Mouse (Mus musculus) C2C12 (cell line): ENCODE results near the gene Ccdc189.

ENCODE experiments used
- CEBPB ChIP-seq: IDR thresholded peaks from one replicate; pipeline ENCODE4 v1.6.1; 2011; ENCODE audit warnings: low read depth, mild to moderate bottlenecking, control low read depth, moderate library complexity
- CTCF ChIP-seq: IDR thresholded peaks from one replicate; pipeline ENCODE4 v1.5.1; 2011; ENCODE audit not compliant: control insufficient read depth, insufficient read depth, insufficient read length
- MAX ChIP-seq: IDR thresholded peaks from one replicate; pipeline ENCODE4 v1.6.1; 2011; ENCODE audit warnings: mild to moderate bottlenecking, control low read depth
- MYOG ChIP-seq: IDR thresholded peaks from one replicate; pipeline ENCODE4 v1.6.1; 2011; ENCODE audit not compliant: control insufficient read depth, insufficient read length; ENCODE audit errors: extremely low read depth
- USF1 ChIP-seq: IDR thresholded peaks from one replicate; pipeline ENCODE4 v1.6.1; 2011; ENCODE audit warnings: low read depth, mild to moderate bottlenecking, control low read depth, moderate library complexity

GRCm38 (mm10) chr7:127631416-127631815 is 43.0 kb upstream of the Ccdc189 start:
- TF ChIP-seq CEBPB (no peak), CTCF (no peak), USF1 (no peak), MAX (no peak), MYOG (no peak)
